Mouse (Mus musculus) adrenal gland, postnatal 14 days (tissue): ENCODE results near the gene Gm43064. TPM values are rescaled to one million over a fixed set of nuclear protein-coding genes. Genes with fewer than 3 reads are reported as not detected.
"Not testable (repeated sequence)": the region's sequence is repeated elsewhere in the genome, so short reads cannot be mapped to it uniquely, and the experiment has no call there.

Experiments
- DNase-seq: peaks from one replicate; pipeline ENCODE4 v3.0.0; 2021; ENCODE audit warnings: mixed read lengths
- long read RNA-seq, 2 experiments: library from polyadenylated mRNA; stranded (forward); transcript quantifications; one replicate each; pipeline ENCODE4 v2.0.0; 2021
- total RNA-seq: library from RNA; stranded (reverse); gene quantifications from 2 replicates; pipeline ENCODE4 v1.2.3, GENCODE M21; 2021

Gm43064 gene
- total RNA-seq, result 0.23 TPM in 1 of 2 replicates, not detected in the other
- long read RNA-seq, experiment 1, result 0 reads
- long read RNA-seq, experiment 2, result 0 reads

DNA sequence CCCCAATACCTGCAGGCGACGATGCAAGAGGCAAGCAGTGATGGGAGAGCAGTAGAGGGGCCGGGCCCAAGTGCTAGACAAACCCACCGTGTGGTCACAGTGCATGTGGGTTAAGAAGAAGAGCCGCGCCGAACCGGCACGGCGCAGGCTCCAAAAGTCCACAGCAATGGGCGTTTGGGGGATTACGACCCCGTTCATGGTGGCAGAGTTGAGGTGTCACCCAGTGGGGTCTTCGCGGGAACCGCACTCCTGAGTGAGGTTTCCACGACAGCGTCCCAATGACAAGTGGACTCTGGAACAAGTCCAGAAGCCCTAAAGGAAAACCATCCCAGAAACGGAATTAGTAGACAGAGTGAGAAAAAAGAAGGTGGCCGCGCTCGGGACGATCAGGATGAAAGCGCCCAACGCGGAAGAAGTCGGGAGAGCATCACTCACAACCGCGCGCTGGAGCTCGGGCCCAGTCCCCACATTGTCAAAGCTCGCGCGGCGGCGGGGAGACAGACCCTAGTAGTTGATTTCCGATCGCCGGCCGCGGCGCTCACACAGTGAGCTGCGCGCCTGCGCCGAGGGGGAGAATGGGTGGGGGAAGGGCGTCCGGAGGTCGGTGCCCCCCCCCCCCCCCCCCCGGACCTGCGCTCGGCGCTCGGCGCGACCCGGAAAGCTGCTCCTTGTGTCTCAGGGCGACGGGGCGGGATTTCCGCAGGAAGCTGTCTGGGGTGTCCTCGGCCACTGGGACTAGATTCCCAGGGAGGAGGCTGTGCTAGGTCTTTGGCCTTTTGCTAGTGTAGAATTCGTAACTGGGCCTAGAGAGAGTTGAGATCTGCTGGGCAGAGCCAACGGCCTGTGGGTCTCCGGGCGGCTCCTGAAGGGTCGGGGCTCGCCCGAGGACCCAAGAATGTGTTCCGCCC is at the start of gene Gm43064, which contains the start of the genes Dclre1b and Ap4b1:
TSS of gene Gm43064 (plus strand) at position 683 of the 908 bp plus-strand sequence.
TSS of gene Dclre1b (minus strand) at position 554 of the 908 bp plus-strand sequence.
TSS of gene Ap4b1 (plus strand) at position 630 of the 908 bp plus-strand sequence.
- DNase-seq, result peak; percentile 96

DNA sequence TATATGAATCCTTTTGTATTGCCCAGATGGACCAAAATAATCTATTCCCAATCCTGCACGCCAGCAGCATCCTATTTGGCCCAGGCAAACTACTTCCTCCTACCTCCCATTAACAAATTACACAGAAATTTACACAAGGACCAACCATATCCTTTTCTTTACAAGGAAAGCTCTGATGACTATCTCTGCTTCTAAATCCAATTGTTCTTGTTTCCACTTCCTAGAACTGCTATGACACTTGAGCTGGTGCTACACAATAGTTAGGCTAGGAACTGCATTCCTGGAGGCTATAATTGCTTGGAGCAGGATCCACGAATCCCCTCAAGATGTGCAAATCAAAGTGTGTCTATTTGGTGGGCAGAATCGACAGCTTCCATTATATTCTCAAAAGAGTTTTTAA is 42.6 kb upstream of the Gm43064 start:
- DNase-seq, result no peak

DNA sequence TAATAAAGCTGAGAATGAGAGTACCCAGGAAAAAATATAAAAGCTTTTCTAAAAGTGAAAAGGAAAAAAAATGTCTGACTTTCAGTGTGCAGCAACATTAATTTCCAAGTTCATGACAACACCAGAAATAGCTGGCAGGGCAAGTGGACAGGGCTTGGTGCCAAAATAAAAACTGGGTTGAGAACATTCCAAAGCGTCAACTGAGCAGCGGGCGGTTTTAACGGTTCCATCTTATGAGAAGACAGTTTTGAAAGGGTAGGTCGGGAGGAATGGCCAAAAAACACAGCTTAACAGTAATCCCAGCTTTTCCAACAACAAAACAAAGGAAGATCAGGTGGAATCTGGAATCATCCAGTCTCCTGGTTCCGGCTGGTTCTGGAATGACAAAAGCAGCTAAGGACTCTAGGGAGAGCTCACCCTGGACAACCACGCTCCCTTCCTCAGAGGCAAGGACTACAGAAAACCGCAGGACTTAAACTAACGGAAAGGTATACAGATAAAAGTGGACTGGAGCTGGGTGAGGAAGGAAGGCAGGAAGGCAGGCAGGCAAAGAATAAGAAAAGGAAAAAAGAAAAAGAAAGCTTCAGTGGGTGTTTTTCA is 37.7 kb upstream of the Gm43064 start:
- DNase-seq, result peak; percentile 89

DNA sequence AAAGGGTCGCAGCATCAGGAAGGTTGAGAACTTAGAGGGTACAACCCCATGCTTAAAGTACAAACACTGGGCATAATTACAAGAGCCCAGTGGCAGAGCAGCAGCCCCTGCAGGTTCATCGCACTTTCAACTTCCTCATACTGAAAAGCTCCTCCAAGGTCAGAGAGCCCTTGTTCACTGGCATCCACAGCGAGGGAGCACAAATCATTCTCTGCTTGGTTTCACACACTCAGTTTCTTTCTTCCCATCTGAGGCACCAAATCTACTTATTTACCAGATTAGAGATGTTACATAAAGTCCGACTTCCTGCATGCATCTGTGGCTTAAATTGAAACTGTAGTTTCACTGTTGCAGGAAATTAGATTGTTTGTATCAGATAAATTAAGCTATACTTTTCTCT is 36.5 kb upstream of the Gm43064 start:
- peak; percentile 42 for DNase-seq

DNA sequence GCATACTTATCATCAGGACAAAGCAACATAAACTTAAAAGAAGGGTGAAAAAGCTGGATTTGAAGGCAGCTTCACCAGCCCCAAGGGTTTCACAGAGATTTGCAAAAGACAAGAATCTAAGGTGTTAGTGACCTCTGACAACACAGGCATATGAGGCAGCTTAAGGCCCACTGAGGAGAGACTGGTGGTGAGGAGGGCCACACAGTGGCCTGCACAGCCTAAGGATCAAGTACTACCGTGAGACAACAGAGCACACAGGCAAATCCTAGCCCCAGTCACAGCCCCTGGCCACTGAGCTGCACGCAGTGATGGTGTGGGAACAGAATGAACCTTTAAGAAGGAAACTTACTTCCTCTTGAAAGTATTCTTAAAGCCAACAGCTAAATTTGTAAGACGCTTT is 35.9 kb upstream of the Gm43064 start:
- DNase-seq, result no peak

DNA sequence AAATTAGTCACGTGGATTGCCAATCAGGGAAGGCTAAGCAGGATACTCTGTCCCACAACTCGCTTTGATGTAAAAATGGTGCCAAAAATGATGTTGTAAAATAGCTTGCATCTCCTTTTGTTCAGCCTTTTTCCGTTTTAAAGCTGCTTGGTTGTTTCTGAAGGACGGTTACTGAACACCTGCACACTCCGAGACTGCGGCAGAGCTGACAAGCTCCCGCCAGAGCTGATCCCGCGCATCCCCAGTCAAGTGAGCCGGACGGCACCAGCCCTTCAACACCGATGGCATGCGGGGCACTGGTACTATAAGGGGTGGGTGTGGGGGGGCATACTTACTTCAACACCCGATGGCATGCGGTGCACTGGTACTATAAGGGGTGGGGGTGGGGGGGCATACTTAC is 35.4 kb upstream of the Gm43064 start:
- DNase-seq, result no peak

DNA sequence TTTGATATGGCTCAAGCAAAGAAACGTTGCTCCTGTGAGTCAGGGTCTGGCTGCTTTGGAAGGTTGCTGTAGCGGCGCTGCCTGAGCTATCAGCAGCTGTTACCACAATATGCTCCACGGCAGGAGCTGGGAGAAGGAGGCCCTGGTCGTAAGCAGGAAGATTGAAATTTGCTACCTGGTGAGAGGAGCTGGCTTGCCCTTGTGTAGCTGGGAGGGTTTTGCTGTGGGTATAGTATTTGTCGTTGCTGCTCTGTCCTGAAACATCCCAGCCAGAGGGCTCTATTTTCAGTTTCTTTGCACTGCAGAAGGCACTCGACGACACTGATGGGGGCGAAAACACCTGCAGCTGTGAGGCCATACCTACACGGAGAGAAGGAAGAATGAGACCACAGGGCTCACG is 31.4 kb upstream of the Gm43064 start:
- DNase-seq, result no peak

DNA sequence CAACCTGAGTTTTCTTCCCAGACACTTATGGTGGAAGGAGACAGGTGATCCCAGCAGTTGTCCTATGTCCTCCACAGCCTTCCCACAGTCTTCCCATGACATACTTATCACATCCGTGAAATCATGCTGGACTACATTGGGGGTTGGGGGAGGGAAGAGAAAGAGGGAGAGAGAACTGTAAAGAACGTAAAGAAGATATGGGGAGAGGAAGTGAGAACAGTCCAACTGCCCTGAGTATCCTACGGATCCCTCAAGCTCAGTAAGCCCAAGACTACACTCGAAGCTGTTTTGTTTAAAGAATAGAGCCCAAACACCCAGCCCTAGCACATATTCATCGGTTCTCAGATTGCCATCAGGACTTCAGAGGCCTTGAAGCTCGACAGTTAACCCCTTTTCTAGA is 30.7 kb upstream of the Gm43064 start:
- no peak for DNase-seq

DNA sequence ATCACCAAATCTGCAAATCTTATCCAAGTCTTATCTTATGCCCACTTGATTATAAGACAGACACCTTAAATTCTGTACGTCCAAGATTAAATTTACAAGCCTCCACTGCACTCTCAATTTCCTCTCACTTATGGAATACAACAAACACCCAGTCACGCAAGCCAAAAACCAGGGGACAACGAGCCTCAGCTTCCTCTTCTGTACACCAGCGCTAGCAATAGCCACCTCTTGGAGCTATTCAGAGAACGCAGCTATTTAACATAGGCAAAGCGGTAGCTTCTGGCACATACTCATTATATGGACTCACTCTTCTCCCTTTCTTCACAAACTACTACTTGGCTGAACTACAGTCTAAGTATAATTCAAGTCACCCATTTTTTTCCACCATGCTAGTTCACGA is 30.2 kb upstream of the Gm43064 start:
- no peak for DNase-seq

DNA sequence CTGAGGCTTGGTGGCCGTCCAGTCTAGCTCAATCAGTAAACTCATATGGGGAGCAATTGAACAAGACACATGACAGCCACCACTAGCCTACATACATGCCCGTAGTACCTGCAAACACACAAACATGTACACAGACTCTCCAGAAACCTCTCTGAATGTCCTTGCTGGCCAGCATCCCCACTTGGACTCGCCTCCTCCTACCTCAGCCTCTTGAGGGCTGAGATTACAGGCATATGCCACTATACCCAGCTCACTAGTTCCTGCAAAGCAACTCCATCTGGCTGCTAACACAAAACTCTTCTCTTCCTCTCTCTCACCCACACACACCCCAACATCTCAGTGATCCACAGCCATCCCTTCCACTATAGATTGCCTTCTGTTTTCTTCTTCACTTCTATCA is 29.1 kb upstream of the Gm43064 start:
- DNase-seq, result no peak

DNA sequence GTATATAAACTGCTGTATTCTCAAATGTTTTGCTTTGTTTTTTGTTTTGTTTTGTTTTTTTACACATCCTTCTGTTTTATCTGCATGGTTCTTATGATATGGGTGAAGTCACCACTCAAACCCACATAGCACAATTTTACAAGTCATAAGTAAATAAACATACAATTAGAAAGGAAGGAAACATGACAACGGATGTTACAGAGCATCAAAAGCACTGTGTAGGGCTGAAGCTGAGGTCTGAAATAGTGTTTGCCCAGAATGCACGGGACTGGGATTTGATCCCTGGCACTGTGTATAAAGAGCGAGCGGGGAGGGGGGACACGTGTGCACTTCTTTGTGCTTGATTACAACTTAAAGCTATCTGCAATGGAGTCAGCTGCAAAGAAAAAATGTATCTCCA is 28.6 kb upstream of the Gm43064 start:
- DNase-seq, result no peak

DNA sequence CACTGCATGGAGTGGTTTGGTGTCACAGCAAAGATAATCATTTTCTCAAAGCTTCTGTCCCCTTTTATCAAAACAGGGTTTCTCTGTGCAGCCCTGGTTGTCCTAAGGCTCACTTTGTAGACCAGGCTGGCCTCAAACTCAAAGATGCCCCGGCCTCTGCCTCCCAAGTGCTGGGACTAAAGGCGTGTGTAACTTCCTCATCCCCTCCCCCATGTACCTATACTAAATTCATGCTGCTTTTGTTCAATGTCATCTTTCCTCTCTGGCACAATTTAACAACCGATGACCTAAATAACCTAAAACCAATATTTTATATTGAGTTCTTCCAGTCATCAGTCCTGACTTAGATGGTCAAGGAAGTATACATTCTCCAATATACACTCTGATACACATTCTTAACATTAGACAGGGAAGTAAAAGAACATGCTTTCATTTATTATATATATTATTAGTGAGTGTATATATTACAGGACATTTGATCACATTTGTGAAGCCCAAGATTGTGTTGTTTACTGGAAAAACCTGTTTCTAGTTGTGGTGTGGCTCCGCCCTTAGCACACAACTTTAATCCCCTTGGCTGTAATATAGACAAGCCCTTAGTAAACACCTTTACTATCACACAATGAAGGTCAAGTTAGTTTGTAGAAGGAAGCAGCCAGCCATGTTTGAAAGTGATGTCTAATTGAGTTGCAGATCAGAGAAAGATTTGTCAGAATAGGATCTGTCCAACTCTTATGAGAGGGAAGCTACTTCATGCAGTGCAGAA is 26.3 kb upstream of the Gm43064 start:
- DNase-seq, result no peak

DNA sequence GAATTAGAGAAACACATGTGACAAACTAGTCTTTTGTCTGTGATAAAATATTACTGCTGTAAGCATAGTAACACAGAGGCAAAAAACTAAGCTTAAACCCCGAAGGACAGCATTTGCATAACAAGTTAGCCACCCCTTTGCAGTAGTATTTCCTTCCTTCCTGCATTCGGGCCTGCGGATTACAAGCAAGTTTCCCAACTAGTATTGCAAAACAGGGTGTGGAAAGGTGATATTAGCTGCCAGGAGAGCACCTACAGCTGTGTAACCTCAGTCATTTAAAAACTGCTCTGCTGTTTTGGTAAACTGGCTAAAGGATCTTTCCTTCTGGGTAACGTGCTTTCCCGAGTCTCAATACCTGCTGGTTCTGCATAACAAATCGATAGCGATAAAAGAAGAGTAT is 22.1 kb upstream of the Gm43064 start:
- peak; percentile 37 for DNase-seq

DNA sequence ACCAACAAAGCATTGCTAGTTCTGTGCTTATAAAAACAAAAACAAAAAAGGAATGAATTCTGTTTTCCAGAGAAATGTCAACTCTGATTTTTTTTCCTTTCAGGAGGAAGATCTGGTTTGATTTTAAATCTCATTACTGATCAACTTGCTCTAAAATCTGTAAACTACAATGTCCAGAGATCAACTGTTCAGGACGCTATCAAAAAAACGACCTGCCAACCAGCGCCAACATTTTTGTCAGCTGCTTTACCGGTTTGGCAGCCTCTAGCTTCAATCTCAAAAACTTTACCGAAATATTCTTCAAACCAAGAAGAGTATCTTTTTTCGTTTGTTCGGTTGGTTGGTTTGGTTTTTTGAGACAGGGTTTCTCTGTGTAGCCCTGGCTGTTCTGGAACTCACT is 20.3 kb upstream of the Gm43064 start:
- DNase-seq, result no peak

DNA sequence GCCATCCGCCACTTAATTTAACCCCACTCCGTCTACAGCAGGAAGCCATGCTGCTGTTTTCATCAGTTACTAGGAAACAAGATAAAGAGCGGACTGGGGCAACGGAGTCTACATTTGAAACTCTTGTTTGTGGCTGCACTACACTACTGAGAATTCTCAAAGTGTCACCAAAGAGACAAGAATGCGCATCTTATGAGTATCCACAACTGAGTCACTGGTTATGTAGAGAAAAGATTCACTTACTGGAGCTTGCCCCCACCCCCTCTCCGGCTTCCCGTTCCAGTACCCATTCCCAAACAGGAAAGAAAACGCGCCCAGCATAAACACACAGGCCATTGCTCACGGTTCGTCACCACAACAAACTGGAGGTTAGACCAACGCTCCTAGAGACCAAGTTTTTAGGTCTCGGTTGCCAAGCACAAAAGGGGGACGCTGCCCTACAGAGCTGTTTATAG is 19.5 kb upstream of the Gm43064 start:
- DNase-seq, result peak; percentile 64

DNA sequence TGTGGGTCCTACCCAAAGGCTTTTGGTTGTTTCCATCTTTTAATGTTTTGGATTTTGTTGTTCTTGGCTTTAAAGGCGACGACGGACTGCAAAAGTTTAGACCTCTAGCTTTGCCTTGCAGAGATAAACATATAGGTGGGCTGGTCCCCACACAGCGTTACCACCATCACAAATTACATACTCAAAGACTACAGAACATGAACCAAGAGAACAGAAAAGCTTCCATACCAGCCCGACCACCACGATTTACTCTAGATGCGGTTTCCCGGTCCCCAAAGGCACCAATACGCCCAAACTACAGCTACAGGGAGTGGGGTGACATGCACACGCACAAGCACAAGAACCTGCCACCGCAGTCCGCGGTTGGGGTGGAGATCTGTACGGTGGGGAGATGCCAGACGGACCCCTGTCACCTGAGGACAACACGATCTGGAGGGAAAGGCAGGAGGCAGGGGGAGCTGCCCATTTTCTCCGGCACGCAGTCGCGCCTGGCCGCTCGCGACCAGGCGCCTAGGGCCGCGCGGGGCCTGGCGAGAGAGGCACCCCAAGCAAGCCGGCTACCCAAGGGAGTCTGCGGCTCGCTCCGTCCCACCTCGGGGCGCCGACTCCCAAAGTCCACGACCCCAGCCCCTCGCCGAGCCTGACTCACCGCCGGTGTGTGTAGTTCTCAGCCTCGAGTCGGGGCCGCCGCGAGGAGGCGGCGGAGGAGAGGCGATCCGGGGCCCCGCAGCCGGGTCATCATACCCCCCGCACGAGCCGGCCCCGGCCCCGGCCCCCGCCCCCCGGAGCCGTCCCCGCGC is 18.8 kb upstream of the Gm43064 start:
- no peak for DNase-seq

DNA sequence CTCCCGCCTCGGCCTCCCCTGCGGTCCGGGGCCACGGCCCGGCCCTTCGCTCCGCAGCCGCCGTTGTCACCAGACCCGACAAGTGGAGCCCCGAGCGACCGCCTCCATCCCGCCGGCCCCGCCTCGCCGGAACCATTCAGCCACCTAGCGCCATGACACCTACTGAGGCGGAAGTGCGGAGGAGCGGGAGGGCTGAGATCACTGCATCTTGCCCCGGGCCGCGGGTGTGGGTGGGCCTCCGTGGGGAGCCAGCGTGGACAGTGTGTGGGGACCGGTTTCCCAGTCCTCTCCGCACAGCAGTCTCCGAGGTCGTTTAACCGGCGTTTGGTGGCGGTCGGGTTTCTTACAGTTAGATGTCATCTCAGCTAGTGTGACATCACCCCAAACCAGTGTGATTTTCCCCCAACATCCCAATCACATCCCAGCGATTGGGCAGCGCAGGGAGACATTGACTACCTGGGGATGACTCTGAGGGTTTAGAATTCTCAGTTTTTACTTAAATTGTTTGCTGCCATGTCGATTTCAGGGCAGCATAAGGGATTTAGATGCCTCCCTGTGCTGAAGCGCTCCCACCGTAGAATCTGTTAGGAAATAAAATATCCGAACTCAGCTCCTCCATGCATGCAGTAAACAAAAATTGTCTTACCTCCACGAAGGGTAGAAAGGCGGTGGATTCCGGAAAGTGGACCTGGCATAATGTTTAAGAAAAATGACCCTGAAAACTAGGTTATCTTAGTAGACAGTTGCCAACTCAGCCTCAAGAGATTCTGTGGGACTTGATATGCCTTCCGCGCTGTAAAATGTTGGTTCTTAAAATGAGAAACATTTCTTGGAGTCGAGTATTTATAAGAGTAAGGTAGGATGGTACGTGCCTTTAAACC is 17.9 kb upstream of the Gm43064 start, which contains the start of gene Hipk1:
TSS of gene Hipk1 (minus strand) at position 334 of the 881 bp plus-strand sequence.
- peak; percentile 97 for DNase-seq

DNA sequence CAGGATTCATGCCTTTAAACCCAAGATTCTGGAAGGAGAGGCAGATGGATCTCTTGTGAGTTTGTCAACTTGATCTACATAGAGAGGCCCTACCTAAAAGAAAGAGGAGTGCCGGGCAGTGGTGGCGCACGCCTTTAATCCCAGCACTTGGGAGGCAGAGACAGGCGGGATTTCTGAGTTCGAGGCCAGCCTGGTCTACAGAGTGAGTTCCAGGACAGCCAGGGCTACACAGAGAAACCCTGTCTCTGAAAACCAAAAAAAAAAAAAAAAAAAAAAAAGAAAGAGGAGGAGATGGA is 17.3 kb upstream of the Gm43064 start:
- DNase-seq, result not testable (repeated sequence)

DNA sequence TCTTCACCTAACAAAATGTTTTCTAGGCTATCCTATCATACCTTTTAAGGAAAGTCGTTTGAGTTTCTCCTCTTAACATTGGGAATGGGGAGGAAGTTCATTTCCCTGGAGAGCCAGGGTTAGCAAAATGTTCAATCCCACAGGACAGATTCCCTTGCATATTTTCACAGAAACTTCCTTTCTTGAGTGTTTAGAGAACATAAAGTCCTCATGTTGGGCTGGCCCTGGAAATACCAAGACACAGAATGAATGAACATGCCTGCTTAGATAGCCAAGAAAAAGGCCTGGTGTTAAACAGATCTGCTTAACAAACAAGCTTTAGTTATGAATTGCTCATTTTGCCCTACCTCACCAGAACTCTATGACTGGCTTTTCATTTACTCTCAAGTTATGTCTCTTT is 16.8 kb upstream of the Gm43064 start:
- no peak for DNase-seq

DNA sequence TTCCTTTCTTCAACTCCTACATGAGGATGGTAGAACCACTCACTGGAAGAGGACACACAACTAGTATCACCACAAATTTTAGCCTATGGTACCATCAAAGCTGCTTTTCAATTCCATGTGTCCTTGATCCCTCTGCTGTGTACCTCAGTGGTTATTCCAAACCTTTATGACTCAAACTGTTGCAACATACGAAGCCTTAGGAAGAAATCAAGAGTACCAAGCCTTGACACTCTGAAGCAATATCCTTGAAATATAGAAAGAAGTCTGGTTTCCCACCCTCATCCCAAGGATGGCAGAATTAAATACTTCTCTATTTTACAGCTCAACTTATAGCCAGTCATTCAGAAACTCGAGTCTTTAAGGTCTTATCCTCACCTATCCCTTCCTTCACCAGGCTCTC is 13.0 kb upstream of the Gm43064 start:
- DNase-seq, result no peak

DNA sequence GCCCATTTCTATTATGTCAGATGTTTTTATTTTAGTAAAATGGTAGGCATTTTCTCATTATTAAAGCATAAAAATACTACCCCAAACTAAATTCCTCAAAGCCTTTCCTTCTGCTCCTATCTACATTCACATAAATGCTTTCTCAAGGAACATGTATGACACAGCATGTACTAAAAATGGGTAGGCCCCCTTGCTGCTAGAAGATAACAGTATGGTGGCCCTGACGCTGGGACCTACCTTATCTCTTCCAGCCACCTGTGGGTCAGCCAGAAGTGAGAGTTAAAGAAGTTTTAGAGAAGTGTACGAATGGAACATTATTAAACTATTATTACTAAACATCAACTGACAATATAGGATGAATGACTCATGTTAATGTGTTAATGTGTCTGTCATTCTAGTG is 9.9 kb upstream of the Gm43064 start:
- no peak for DNase-seq
